Mouse (Mus musculus) liver, adult 2 months (tissue): ENCODE results near the gene Col1a2. TPM values are rescaled to one million over a fixed set of nuclear protein-coding genes. Genes with fewer than 3 reads are reported as not detected.

Source experiments
- DNase-seq: peaks from one replicate; pipeline ENCODE4 v3.0.0-alpha.2; 2011; ENCODE audit warnings: low read depth, low spot score; ENCODE audit errors: extremely low read depth
- H3K27ac ChIP-seq: fragments of 200-500 bp; replicated peaks from 2 replicates; pipeline ENCODE4 v1.5.1; 2012; ENCODE audit warnings: low read depth, mild to moderate bottlenecking, control low read depth, inconsistent platforms, low read length; ENCODE audit not compliant: insufficient read depth
- H3K27me3 ChIP-seq: fragments of 200-500 bp; 2 replicates; pipeline ENCODE4 v1.6.1; 2012; ENCODE audit warnings: mild to moderate bottlenecking, moderate library complexity, low read length, inconsistent platforms; ENCODE audit not compliant: control insufficient read depth, insufficient read depth
- H3K36me3 ChIP-seq: fragments of 200-500 bp; 2 replicates; pipeline ENCODE4 v1.6.1; 2012; ENCODE audit warnings: low read length, inconsistent platforms; ENCODE audit not compliant: control insufficient read depth, insufficient read depth
- H3K4me1 ChIP-seq: fragments of 200-500 bp; 2 replicates; pipeline ENCODE4 v1.6.1; 2011; ENCODE audit warnings: low read length; ENCODE audit not compliant: control insufficient read depth, insufficient read depth
- H3K4me3 ChIP-seq: fragments of 200-500 bp; 2 replicates; pipeline ENCODE4 v1.5.1; 2011; ENCODE audit warnings: low read depth, mild to moderate bottlenecking, control low read depth, low read length, moderate library complexity; ENCODE audit not compliant: insufficient read depth
- H3K79me2 ChIP-seq: fragments of 200-500 bp; 2 replicates; pipeline ENCODE4 v1.6.1; 2012; ENCODE audit warnings: inconsistent platforms, mild to moderate bottlenecking, low read length, moderate library complexity; ENCODE audit not compliant: control insufficient read depth, insufficient read depth
- H3K9ac ChIP-seq: fragments of 200-500 bp; 2 replicates; pipeline ENCODE4 v1.6.1; 2012; ENCODE audit warnings: low read depth, mild to moderate bottlenecking, control low read depth, inconsistent platforms, low read length
- CTCF ChIP-seq: fragments of 200-500 bp; IDR thresholded peaks from 2 replicates; pipeline ENCODE4 v1.5.1; 2011; ENCODE audit warnings: low read depth, low read length, control low read depth
- POLR2A ChIP-seq: fragments of 200-500 bp; IDR thresholded peaks from 2 replicates; pipeline ENCODE4 v1.6.1; 2011; ENCODE audit warnings: low read length, control low read depth; ENCODE audit not compliant: insufficient read depth; ENCODE audit errors: extremely low read depth
- WGBS: fragments of 180-500 bp; shearing (Covaris S2); methylation state at CpG from one replicate; pipeline ENCODE4 v1.1.7; 2018; 5-methylcytosine and 5-hydroxymethylcytosine counted together
- polyA plus RNA-seq: library from polyadenylated mRNA; depleted of rRNA; stranded (reverse); fragments of >200 nt; gene quantifications from 2 replicates; pipeline ENCODE4 v1.2.3, GENCODE M21; 2012; rRNA removed
- total RNA-seq: library from RNA; depleted of rRNA; stranded (reverse); fragments of >200 nt; gene quantifications from 2 replicates; pipeline ENCODE4 v1.2.3, GENCODE M21; 2014; rRNA removed

The Col1a2 gene
- 4.6 and 7.0 TPM in 2 replicates for total RNA-seq
- polyA plus RNA-seq = 4.8 and 8.1 TPM in 2 replicates

DNA sequence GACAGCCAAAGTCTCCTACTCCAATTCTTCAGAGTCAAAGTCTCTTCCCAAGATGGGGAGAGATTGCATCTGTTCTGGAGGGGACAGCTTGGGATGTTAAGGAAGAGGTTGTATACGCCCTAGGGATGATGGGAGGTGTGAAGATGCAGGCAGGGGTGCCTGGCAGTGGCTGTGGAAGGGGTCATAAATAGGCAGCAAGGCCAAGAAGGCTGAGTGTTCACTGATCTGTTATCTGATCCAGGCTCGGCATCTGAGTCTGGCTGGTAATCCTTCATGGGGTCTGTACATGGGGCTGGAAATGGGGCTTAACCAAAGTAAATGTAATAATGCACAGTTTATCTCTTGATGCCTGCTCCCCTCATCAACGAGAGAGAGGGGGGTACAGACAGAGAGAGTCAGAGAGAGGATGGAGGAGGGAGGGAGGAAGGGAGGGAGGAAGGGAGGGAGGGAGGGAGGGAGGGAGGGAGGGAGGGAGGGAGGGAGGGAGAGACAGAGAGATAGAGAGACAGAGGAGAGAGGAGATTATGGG, at the start of gene Col1a2:
Col1a2 (plus strand) TSS at position 212 of the 529 bp plus-strand sequence.
- Histone ChIP-seq H3K79me2 (no peaks in the 10 kb centered on the region), H3K36me3 (no peaks in the 10 kb centered on the region), H3K27ac (peak within 1 kb of the TSS; percentile 23; the same call in 1 of the 2 replicates), H3K4me1 (no peaks in the 10 kb centered on the region; the same call in 1 of the 2 replicates), H3K27me3 (peaks cover 7% of the 10 kb centered on the region; the same call in 1 of the 2 replicates), H3K4me3 (peak within 1 kb of the TSS; percentile 67), H3K9ac (peak within 1 kb of the TSS; percentile 68)
- no peak for DNase-seq
- TF ChIP-seq CTCF = no peak
- TF ChIP-seq POLR2A = no peak
- WGBS = 33% methylated on average over 3 of the region's 3 CpGs

DNA sequence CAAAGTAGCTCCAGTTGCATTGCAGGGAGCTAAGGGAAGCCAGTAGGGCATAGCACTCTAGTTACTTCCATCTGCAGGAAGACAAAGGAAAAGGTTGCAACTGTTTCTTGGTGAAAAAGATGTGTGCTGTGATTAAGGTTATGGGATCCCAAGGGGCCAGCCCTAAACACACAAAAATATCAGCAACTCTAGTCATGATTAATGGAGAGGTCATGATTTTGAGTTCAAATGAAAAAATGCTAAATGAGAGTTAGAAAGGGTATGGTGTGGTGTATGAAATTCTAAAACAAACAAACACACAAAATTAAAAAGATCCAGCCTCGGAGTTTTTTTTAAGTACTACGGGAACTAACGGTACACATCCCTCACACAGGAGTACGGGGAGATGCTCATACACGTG, 49.1 kb upstream of the Col1a2 start:
- no peak overlapping the region for H3K27ac ChIP-seq
- H3K36me3 ChIP-seq = no peaks in the 10 kb centered on the region
- WGBS = 75% methylated on average over 5 of the region's 5 CpGs
- no peaks in the 10 kb centered on the region for H3K4me1 ChIP-seq
- H3K27me3 ChIP-seq = 0 out of 2 replicates have a peak, but pooled peaks cover 2% of the 10 kb centered on the region
- H3K79me2 ChIP-seq = no peaks in the 10 kb centered on the region
- H3K9ac ChIP-seq = no peak overlapping the region
- no peak overlapping the region for H3K4me3 ChIP-seq
- no peak for DNase-seq
- TF ChIP-seq POLR2A = no peak
- TF ChIP-seq CTCF = no peak

DNA sequence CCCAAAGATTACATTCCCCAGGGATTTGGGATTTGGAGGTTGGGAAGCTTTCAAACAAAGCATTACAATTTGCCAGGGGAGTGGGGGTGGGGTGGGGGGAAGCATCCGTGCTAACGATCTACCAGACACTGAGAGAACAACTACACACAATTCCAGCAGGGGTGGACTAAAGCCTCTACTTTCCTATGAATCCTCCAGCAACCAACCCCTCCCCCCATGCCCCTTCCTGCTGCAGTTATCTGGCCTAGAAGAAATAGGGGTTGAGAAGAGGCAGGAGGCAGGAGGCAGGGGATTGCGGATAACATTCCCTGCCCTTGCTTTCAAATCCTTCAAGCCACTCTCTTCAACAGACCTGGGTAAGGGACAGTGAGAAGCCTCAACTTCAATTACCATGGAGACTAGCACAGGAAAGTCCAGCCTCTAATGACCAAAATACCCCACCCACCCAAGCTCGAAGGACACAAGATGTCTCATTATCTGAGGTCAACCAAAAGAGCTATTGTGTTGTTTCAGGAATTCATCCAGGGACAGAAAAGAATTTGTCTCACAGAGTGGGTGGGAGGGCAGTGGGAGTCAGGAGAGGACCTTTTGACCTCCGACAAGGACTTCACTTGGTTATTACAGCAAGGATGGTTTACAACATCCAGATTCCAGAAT, 48.5 kb upstream of the Col1a2 start:
- no peak overlapping the region for H3K27ac ChIP-seq
- 37% methylated on average over 5 of the region's 5 CpGs for WGBS
- no peak for DNase-seq

DNA sequence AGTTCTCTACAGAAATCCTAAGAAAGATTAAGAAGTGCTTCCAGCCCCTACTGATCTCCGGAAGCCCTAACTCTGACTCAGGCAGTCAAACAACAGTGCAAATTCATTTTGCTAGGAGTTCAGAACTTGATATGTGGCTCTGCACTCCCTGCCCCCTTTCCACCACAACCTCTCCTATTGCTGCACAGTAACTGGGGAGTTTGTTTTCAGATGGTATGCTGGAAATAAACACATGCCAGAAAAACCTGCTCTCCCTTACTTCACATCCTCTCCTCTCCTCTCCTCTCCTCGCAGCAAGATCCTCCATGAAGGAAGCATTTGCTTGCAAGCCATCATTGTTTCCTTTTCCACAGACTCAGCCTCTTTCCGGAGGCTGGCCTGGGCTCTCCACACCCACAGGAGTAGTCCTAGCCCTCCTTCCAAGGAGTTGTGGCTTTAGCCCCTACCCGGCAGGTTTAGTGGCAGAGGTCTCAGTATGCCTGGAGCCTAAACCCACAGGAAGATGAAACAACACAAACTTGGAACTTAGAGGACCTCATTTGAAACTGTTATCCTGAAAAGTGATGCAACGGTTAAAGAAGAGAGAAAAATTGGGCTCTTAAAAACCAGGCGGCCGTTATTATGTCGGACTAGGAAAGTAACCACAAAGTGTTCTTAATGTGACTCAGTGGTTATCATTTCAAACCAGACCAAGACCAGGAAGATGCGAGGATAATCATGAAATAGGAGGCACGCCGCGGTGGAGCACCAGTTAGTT, 47.7 kb upstream of the Col1a2 start:
- no peak overlapping the region for H3K27ac ChIP-seq
- no peaks in the 10 kb centered on the region for H3K36me3 ChIP-seq
- TF ChIP-seq CTCF = no peak
- TF ChIP-seq POLR2A = no peak
- no peaks in the 10 kb centered on the region for H3K79me2 ChIP-seq
- no peak overlapping the region for H3K4me3 ChIP-seq
- WGBS = 69% methylated on average over 12 of the region's 12 CpGs
- no peak overlapping the region for H3K9ac ChIP-seq
- H3K27me3 ChIP-seq = 0 out of 2 replicates have a peak, but pooled peaks cover 2% of the 10 kb centered on the region
- no peak for DNase-seq
- H3K4me1 ChIP-seq = no peaks in the 10 kb centered on the region

More for the DNA sequence above, 48.5 kb upstream of the Col1a2 start:
- H3K4me1 ChIP-seq = no peaks in the 10 kb centered on the region
- H3K79me2 ChIP-seq = no peaks in the 10 kb centered on the region
- H3K27me3 ChIP-seq = 0 out of 2 replicates have a peak, but pooled peaks cover 2% of the 10 kb centered on the region
- no peak overlapping the region for H3K4me3 ChIP-seq
- no peaks in the 10 kb centered on the region for H3K36me3 ChIP-seq
- TF ChIP-seq CTCF = no peak
- no peak for TF ChIP-seq POLR2A
- no peak overlapping the region for H3K9ac ChIP-seq

DNA sequence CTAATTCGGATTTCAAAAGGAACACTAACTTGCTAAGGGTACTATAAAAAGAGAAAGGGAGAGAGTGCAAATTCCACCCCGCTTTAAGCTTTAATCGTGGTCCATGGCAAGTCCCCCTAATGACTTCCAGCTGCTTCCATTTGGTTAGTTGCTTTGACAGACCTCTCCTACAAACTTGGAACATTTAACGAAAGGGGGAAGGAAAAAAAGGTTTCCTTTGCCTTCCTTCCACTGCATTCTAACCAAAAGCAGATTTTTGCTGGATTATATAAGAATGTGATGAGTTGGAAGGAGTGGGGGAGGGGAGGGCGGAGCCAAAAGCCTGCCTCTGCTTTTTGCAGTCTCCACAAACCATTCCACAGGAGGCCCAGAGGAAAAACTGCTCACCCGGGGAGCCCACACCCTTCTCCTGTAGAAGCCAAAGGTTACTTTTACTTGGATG, 47.0 kb upstream of the Col1a2 start:
- WGBS = 52% methylated on average over 6 of the region's 6 CpGs
- Histone ChIP-seq H3K4me1 (no peaks in the 10 kb centered on the region), H3K36me3 (no peaks in the 10 kb centered on the region), H3K27me3 (no peaks in the 10 kb centered on the region), H3K27ac (no peak overlapping the region), H3K79me2 (no peaks in the 10 kb centered on the region), H3K9ac (no peak overlapping the region), H3K4me3 (no peak overlapping the region)
- no peak for DNase-seq
- no peak for TF ChIP-seq CTCF
- TF ChIP-seq POLR2A = no peak
